Mouse (Mus musculus): Measurements from ENCODE around the gene Rabggta.
A peak's percentile ranks its signal among the peaks of the same experiment; 100 is the strongest.

Gene Rabggta

GRCm38 (mm10) chr14:55733889-55734288 is 11.8 kb upstream of the Rabggta start:
- no peak for DNase-seq (ENCODE audit: low spot score in 2 of 2)

- DNase-seq (ENCODE audit: low spot score in 2 of 2), result peak in 1 of 2 experiments; percentile 51
Observed at GRCm38 (mm10) chr14:55730531-55731032, 8.5 kb upstream of the Rabggta start.

- no peak for DNase-seq (ENCODE audit: low spot score in 2 of 2)
Observed at GRCm38 (mm10) chr14:55730116-55730515, 8.1 kb upstream of the Rabggta start.

GRCm38 (mm10) chr14:55727889-55728685 is 6.0 kb upstream of the Rabggta start:
- DNase-seq (ENCODE audit: low spot score in 2 of 2), result no peak

GRCm38 (mm10) chr14:55726261-55726660 is 4.2 kb upstream of the Rabggta start:
- DNase-seq (ENCODE audit: low spot score in 2 of 2), result no peak

- no peak for DNase-seq (ENCODE audit: low spot score in 2 of 2)
Observed at GRCm38 (mm10) chr14:55724411-55724871, 2.4 kb upstream of the Rabggta start.

- no peak for DNase-seq (ENCODE audit: low spot score in 2 of 2)
Observed at GRCm38 (mm10) chr14:55723433-55723832, 1.4 kb upstream of the Rabggta start.

- no peak for DNase-seq (ENCODE audit: low spot score in 2 of 2)
Observed at GRCm38 (mm10) chr14:55722438-55722945, 429 bp upstream of the Rabggta start.

GRCm38 (mm10) chr14:55721076-55721475 is 987 bp downstream of the Rabggta start:
- no peak for DNase-seq (ENCODE audit: low spot score in 2 of 2)

GRCm38 (mm10) chr14:55720666-55721065 is 1.4 kb downstream of the Rabggta start:
- DNase-seq (ENCODE audit: low spot score in 2 of 2), result no peak

- no peak for DNase-seq (ENCODE audit: low spot score in 2 of 2)
Observed at GRCm38 (mm10) chr14:55719737-55720136, 2.3 kb downstream of the Rabggta start.

- no peak for DNase-seq (ENCODE audit: low spot score in 2 of 2)
Observed at GRCm38 (mm10) chr14:55716884-55717283, 5.2 kb downstream of the Rabggta start.

GRCm38 (mm10) chr14:55716271-55716670 is 5.8 kb downstream of the Rabggta start:
- DNase-seq (ENCODE audit: low spot score in 2 of 2), result no peak

GRCm38 (mm10) chr14:55714893-55715292 is 7.2 kb downstream of the Rabggta start:
- no peak for DNase-seq (ENCODE audit: low spot score in 2 of 2)

- DNase-seq (ENCODE audit: low spot score in 2 of 2), result no peak
Observed at GRCm38 (mm10) chr14:55713729-55714122, 8.3 kb downstream of the Rabggta start, which contains the start of gene Tgm1. Gene Tgm1 (minus strand): TSS chr14:55713926.

GRCm38 (mm10) chr14:55713007-55713728 is 8.9 kb downstream of the Rabggta start:
- no peak for DNase-seq (ENCODE audit: low spot score in 2 of 2)

- no peak for DNase-seq (ENCODE audit: low spot score in 2 of 2)
Observed at GRCm38 (mm10) chr14:55711786-55712185, 10.3 kb downstream of the Rabggta start.

GRCm38 (mm10) chr14:55709509-55709908 is 12.6 kb downstream of the Rabggta start:
- DNase-seq (ENCODE audit: low spot score in 2 of 2), result no peak

- DNase-seq (ENCODE audit: low spot score in 2 of 2), result no peak
Observed at GRCm38 (mm10) chr14:55707397-55707796, 14.7 kb downstream of the Rabggta start.

GRCm38 (mm10) chr14:55706051-55706600 is 15.9 kb downstream of the Rabggta start:
- no peak for DNase-seq (ENCODE audit: low spot score in 2 of 2)

GRCm38 (mm10) chr14:55702761-55703160 is 19.3 kb downstream of the Rabggta start:
- no peak for DNase-seq (ENCODE audit: low spot score in 2 of 2)

- DNase-seq (ENCODE audit: low spot score in 2 of 2), result no peak
Observed at GRCm38 (mm10) chr14:55701131-55701530, 20.9 kb downstream of the Rabggta start.

Measured in frontal cortex, postnatal 36 days (tissue).